Mouse (Mus musculus) lung, postnatal 0 days (tissue): ENCODE measurements around the gene 1110032A03Rik.

Experiments used
- CTCF ChIP-seq: IDR thresholded peaks from 2 replicates; pipeline ENCODE4 v1.5.1; 2016; ENCODE audit warnings: antibody characterized with exemption, mild to moderate bottlenecking
- EP300 ChIP-seq: IDR thresholded peaks from 2 replicates; pipeline ENCODE4 v1.6.1; 2016; ENCODE audit warnings: antibody characterized with exemption, mild to moderate bottlenecking, control low read depth

DNA sequence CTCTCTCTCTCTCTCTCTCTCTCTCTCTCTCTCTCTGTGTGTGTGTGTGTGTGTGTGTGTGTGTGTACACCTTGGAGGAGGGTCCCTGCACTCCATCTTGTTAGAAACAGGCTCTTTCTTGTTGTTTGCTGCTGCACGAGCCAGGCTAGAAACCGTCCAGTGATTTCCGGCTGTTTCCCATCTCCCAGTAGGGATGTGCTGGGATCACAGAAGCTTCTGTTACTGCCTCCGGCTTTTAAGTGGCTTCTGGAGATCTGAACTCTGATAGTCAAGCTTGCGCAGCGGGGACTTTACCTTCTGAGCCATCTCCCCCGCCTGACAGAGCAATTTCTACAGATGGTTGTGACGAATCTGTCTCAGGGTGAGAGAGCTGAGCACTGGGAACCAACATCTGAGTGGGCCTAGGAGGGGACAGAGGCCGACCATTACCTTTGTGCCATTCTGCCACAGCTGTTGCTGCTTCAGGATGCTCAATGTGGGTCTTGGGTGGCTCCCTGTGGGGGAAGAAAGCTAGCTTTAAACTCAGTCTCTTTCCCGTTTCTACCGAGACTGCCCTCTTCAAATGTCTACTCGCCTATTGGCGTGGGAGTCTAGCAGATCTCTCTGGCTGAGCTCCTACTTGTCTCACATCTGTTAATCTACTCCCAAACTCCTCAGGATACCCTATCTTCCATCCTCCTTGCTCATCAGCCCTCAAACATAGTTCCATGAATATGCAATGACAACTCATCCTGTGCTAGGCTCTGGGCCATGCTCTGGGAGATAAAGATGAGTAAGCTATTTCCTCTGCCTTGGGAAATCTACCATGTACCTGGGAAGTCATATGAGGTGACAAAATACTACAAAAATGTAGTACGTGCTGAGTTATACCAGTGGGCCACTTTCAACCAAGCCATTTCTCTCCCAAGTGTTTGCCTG, 34.2 kb downstream of the 1110032A03Rik start:
- TF ChIP-seq EP300 (no peak), CTCF (no peak)
